Mouse (Mus musculus) midbrain, embryonic 13.5 days (tissue): ENCODE data around the gene Slc7a11. TPM values are rescaled to one million over a fixed set of nuclear protein-coding genes. Genes with fewer than 3 reads are reported as not detected.

Experiments used
- ATAC-seq: fragments of 200-750 bp; cut with Nextera tagmentation; 2 replicates; pipeline ENCODE4 v1.8.0; 2017; ENCODE audit warnings: mild to moderate bottlenecking, moderate TSS enrichment, moderate library complexity
- H3K27ac ChIP-seq: fragments of 300-500 bp; sonication (generic); 2 replicates; pipeline ENCODE4 v1.5.1; 2015; ENCODE audit warnings: inconsistent platforms, mild to moderate bottlenecking, moderate library complexity
- H3K27me3 ChIP-seq: fragments of 300-500 bp; sonication (generic); 2 replicates; pipeline ENCODE4 v1.6.1; 2015; ENCODE audit warnings: mild to moderate bottlenecking, inconsistent platforms
- H3K36me3 ChIP-seq: fragments of 300-500 bp; sonication (generic); 2 replicates; pipeline ENCODE4 v1.6.1; 2015; ENCODE audit warnings: mild to moderate bottlenecking, inconsistent platforms
- H3K4me1 ChIP-seq: fragments of 300-500 bp; sonication (generic); replicated peaks from 2 replicates; pipeline ENCODE4 v1.6.1; 2015; ENCODE audit warnings: inconsistent platforms
- H3K4me2 ChIP-seq: fragments of 300-500 bp; sonication (generic); replicated peaks from 2 replicates; pipeline ENCODE4 v1.6.1; 2015; ENCODE audit warnings: moderate library complexity, mild to moderate bottlenecking, inconsistent platforms
- H3K4me3 ChIP-seq: fragments of 300-500 bp; sonication (generic); replicated peaks from 2 replicates; pipeline ENCODE4 v1.5.1; 2015; ENCODE audit warnings: mild to moderate bottlenecking, inconsistent platforms
- H3K9ac ChIP-seq: fragments of 300-500 bp; sonication (generic); replicated peaks from 2 replicates; pipeline ENCODE4 v1.6.1; 2015; ENCODE audit warnings: mild to moderate bottlenecking, inconsistent platforms
- H3K9me3 ChIP-seq: fragments of 300-500 bp; sonication (generic); 2 replicates; pipeline ENCODE4 v1.6.1; 2016; ENCODE audit warnings: mild to moderate bottlenecking, inconsistent platforms
- WGBS: fragments of 180-500 bp; shearing (Covaris S2); methylation state at CpG from one replicate; pipeline ENCODE4 v1.1.7; 2015; 5-methylcytosine and 5-hydroxymethylcytosine counted together
- polyA plus RNA-seq: library from polyadenylated mRNA; unstranded; fragments of >200 nt; fragmentation: Nextera tagmentation; extraction: Ambion mirVana; gene quantifications from 2 replicates; pipeline ENCODE4 v1.2.1, GENCODE M21; 2015

The Slc7a11 gene
- polyA plus RNA-seq, 1 experiment from 2014 or later: 1.7 TPM

DNA sequence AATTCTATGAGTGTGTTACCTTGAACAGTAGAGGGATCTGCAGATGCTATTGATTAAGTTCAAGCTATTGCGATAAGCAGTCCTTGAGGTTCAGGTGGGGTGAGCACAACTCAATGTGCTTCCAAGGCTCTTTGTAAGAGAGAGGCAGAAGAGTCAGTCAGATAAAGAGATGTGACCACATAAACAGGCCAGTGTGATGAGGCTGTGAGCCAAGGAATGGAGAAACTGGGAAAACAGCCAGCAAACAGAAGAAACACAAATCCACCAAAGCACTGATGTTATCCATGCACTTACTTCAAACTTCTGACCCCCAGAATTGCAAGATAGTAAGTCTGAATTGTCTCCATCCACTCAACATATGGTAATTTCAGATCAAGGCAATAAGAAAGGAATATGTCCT, 99.0 kb downstream of the Slc7a11 start:
- Histone ChIP-seq H3K9ac (no peak overlapping the region), H3K36me3 (no peaks in the 10 kb centered on the region), H3K4me2 (no peak overlapping the region), H3K4me1 (no peaks in the 10 kb centered on the region), H3K27ac (no peak overlapping the region), H3K27me3 (no peaks in the 10 kb centered on the region), H3K4me3 (no peak overlapping the region), H3K9me3 (no peaks in the 10 kb centered on the region)
- ATAC-seq: no peak
- 93% methylated on average over 1 of the region's 1 CpGs for WGBS

DNA sequence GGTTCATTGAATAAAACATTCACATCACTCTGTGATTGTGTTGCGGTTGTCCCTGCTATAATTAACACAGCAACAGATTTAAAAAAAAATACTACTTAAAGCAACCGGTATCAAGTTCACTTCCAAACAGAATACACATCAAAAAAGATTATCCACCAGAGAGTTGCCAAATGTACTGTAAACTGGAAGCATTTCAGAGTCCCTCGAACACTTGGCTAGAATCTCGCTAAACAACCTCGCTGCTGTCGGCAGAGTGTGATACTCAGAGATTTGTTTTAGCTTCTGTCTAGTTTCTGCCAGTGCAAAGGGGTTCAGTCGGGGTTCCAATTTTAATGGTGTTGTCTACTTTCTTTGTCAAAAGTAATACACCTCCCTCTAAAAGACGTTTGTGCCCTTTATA, 118.9 kb downstream of the Slc7a11 start:
- no peak overlapping the region for H3K4me2 ChIP-seq
- no peak for ATAC-seq
- no peak overlapping the region for H3K4me3 ChIP-seq
- H3K36me3 ChIP-seq: no peaks in the 10 kb centered on the region
- H3K27ac ChIP-seq: no peak overlapping the region
- no peaks in the 10 kb centered on the region for H3K27me3 ChIP-seq
- no peak overlapping the region for H3K9ac ChIP-seq
- WGBS: 82% methylated on average over 8 of the region's 8 CpGs
- H3K4me1 ChIP-seq: no peaks in the 10 kb centered on the region
- no peaks in the 10 kb centered on the region for H3K9me3 ChIP-seq

DNA sequence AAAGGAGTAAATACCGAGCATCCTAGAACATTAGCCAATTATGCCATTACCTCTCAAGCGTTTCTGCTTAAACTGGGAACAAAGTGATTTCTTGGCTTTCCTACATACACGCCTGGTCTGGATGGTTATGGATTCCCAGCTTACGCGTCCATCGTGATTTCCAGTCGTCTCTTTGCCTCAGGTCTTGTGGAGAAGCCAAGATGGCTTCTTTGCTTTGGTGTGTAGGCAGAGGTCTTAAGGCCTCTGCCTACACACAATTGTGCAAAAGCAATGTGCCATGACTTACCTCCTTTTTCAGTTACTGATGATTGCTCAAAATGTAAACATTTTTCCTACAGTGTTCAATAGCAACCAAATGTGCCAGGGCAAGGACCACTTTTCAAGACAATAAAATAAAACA, 119.5 kb downstream of the Slc7a11 start:
- Histone ChIP-seq H3K4me1 (no peaks in the 10 kb centered on the region), H3K4me3 (no peak overlapping the region), H3K9me3 (no peaks in the 10 kb centered on the region), H3K27me3 (no peaks in the 10 kb centered on the region), H3K36me3 (no peaks in the 10 kb centered on the region), H3K9ac (no peak overlapping the region), H3K27ac (no peak overlapping the region), H3K4me2 (no peak overlapping the region)
- 94% methylated on average over 7 of the region's 7 CpGs for WGBS
- ATAC-seq: no peak

DNA sequence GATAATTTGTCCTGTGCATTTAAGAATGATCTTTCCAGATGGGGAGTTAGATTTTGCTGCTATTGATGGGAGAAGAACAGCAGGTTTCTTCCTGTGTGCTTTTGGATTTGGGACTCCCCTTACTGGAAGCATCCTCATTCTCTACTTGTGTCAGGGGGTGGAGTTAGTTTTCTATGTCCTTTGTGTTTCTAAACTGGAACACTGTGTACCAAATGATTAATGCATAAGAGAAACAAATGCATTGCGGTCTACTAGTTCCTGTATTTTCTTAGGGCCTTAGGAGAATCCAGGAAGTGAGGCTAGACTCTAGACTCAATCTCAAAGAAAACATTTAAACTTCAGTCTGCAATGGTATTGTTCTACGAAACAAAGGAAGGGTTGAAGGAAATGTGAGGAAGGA, 122.6 kb downstream of the Slc7a11 start:
- no peak for ATAC-seq
- Histone ChIP-seq H3K4me1 (no peaks in the 10 kb centered on the region), H3K36me3 (no peaks in the 10 kb centered on the region)

DNA sequence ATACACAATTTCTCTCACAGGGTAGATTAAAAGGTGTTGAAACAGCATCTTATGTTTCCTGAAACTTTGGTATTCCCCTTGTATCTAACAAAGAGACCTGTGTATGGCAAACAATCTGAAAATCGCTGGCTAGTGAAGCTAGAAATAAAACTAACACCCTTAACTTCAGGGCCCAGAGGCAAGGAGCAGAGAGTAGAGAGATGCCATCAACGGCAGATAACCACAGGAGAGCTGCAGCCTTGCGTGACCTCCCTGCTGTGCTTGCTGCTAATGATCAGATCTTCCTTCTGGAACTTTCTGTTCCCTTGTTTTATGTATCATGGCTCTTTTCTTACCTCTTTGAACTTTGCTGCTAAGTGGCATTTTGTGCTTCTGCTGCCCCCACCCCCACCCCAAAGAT, 125.3 kb downstream of the Slc7a11 start:
- no peak overlapping the region for H3K4me2 ChIP-seq
- no peak overlapping the region for H3K4me3 ChIP-seq
- H3K4me1 ChIP-seq: no peaks in the 10 kb centered on the region
- H3K9me3 ChIP-seq: no peaks in the 10 kb centered on the region
- no peaks in the 10 kb centered on the region for H3K36me3 ChIP-seq
- no peak for ATAC-seq
- WGBS: 61% methylated on average over 3 of the region's 3 CpGs
- H3K27me3 ChIP-seq: no peaks in the 10 kb centered on the region
- H3K9ac ChIP-seq: no peak overlapping the region
- H3K27ac ChIP-seq: no peak overlapping the region

More for the DNA sequence above, 122.6 kb downstream of the Slc7a11 start:
- Histone ChIP-seq H3K9ac (no peak overlapping the region), H3K27me3 (no peaks in the 10 kb centered on the region), H3K4me2 (no peak overlapping the region), H3K9me3 (no peaks in the 10 kb centered on the region), H3K27ac (no peak overlapping the region), H3K4me3 (no peak overlapping the region)
- WGBS: 90% methylated on average over 2 of the region's 2 CpGs

DNA sequence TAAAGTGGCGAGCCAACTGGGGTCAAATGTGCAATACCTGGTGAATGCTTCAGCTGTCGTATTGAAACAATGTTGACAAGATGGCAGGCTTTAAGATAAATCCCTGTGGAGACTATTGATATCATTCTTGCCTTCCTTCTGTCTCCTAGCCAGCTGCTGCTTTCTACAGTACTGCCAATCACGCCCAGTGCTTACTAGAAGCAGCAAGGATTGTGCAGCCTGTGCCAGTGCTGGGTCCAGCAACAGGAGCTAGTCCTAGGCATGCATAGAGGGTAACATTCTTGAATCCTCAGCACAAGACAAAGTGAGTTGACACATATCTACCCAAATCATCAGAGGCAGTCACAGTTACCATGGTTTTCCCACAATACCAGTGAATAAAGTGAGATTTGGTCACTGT, 129.6 kb downstream of the Slc7a11 start:
- WGBS: 59% methylated on average over 3 of the region's 3 CpGs
- ATAC-seq: 0 out of 2 replicates have a peak, but pooled peaks have one; percentile 63

DNA sequence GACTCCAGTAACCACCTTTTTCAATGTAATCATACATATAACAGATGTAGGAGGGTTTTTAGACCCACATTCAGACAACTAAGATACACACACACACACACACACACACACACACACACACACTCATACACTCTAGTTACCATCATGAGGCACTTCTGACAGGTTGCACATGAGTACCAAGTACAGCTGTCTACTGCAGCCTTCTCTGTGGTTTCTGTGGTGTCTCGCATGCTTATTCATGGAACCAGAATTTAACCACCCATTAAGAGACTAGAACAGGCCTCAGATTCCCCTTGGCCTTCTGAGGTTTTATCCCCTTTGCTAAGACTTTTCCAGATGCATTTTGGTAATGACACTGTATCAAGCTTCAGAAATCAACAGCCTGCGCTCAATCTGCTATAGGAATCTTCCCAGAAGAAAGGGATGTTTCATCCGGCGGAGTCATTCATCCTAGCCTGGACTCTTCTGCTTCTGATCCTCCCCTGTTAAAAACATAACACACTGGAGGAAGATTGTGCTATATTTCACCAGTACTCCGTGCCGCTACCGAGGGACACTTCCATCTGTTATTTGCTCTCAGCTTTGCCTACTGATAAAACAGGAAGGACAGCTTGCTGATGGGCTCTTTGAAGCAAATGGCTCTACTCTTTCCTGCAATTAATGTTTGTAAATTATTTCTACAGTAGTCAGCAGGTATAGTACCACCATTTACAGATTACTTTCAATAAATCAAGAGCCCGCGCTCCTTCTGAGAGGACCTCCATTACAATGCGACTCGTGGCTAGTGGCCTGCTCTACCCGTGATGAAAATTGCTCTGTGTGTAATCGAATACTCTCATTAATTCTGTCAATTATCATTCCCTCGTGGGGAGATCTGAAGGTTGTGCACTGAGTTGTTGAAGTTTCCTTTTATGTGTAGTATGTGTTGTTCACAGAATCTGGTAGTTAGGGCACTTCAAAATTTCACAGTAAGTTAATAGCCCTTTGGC, 135.8 kb downstream of the Slc7a11 start:
- H3K4me1 ChIP-seq: peaks cover 2% of the 10 kb centered on the region; the same call in 1 of the 2 replicates
- no peak overlapping the region for H3K9ac ChIP-seq
- WGBS: 75% methylated on average over 14 of the region's 14 CpGs
- H3K4me2 ChIP-seq: no peak overlapping the region
- no peaks in the 10 kb centered on the region for H3K36me3 ChIP-seq
- no peaks in the 10 kb centered on the region for H3K9me3 ChIP-seq
- no peaks in the 10 kb centered on the region for H3K27me3 ChIP-seq
- H3K4me3 ChIP-seq: no peak overlapping the region
- no peak for ATAC-seq
- no peak overlapping the region for H3K27ac ChIP-seq

More for the DNA sequence above, 129.6 kb downstream of the Slc7a11 start:
- H3K27me3 ChIP-seq: no peaks in the 10 kb centered on the region
- no peaks in the 10 kb centered on the region for H3K9me3 ChIP-seq
- no peak overlapping the region for H3K4me2 ChIP-seq
- no peaks in the 10 kb centered on the region for H3K36me3 ChIP-seq
- no peak overlapping the region for H3K4me3 ChIP-seq
- H3K9ac ChIP-seq: no peak overlapping the region
- no peak overlapping the region for H3K27ac ChIP-seq
- H3K4me1 ChIP-seq: no peaks in the 10 kb centered on the region

DNA sequence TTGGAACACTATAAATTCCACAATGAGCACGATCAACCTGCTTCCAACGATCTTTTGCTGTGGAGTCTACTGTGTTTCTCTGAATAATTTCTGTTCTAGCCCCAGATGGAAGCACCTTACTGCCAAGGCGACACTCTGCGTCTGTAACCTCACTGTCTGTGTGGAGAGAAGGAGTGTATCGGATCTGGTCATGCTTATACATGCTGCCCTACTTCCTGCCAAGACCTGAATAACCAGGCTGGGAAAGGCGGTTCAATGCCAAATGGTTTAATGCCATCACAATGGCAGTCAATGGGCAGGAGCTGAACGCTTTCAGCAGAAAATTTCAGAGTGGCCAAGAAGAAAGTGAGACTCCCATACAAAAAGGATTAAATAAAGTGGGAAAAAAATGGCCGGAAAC, 137.1 kb downstream of the Slc7a11 start:
- no peaks in the 10 kb centered on the region for H3K27me3 ChIP-seq
- H3K9me3 ChIP-seq: no peaks in the 10 kb centered on the region
- peaks cover 2% of the 10 kb centered on the region; the same call in 1 of the 2 replicates for H3K4me1 ChIP-seq
- 67% methylated on average over 8 of the region's 8 CpGs for WGBS
- H3K4me3 ChIP-seq: no peak overlapping the region
- no peaks in the 10 kb centered on the region for H3K36me3 ChIP-seq
- H3K9ac ChIP-seq: no peak overlapping the region
- no peak overlapping the region for H3K27ac ChIP-seq
- H3K4me2 ChIP-seq: no peak overlapping the region
- ATAC-seq: no peak

DNA sequence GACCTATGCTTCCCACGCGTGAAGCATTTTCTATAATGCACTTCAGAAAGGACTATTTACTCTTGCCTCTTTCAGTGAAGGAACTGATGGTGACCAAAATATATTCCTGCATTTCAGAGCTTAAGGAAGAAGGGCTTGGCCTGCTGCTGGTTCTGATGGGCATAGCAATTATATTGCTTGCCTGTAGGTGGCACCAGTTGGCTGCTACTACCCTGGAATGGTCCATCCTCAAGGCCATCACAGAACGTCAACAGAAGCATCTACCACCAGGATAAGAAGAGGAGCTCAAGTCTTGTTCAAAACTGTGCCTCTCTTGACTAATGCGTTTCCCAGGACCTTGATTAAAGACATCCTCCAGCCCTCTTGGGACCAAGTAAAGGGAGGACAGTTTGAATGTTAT, 139.3 kb downstream of the Slc7a11 start:
- Histone ChIP-seq H3K27me3 (no peaks in the 10 kb centered on the region), H3K36me3 (no peaks in the 10 kb centered on the region), H3K4me1 (peaks cover 13% of the 10 kb centered on the region), H3K4me2 (no peak overlapping the region), H3K9me3 (no peaks in the 10 kb centered on the region), H3K9ac (no peak overlapping the region), H3K4me3 (no peak overlapping the region), H3K27ac (no peak overlapping the region)
- no peak for ATAC-seq
- 54% methylated on average over 4 of the region's 4 CpGs for WGBS

DNA sequence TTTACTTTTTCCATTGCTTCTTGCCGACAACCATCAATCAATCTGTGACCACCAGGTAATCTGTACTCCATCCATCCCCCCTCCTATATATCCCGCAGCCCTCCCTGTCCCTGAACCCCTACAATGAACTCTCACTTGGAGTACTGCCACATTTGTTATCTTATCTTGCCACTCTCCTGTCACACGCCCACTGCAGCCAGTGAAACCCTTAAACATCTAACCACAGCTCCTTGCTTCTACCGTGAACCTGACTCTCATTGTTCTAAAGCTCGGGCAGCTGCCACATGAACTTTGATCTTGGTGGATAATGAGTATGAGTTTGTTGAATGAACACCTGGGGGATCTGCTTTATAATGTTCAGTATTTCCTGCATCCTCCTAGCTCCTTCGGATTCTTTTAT, 140.8 kb downstream of the Slc7a11 start:
- Histone ChIP-seq H3K4me2 (no peak overlapping the region), H3K27ac (no peak overlapping the region), H3K4me1 (peaks cover 13% of the 10 kb centered on the region), H3K27me3 (no peaks in the 10 kb centered on the region), H3K36me3 (no peaks in the 10 kb centered on the region), H3K9ac (no peak overlapping the region), H3K9me3 (no peaks in the 10 kb centered on the region), H3K4me3 (no peak overlapping the region)
- ATAC-seq: no peak
- WGBS: 72% methylated on average over 6 of the region's 6 CpGs

DNA sequence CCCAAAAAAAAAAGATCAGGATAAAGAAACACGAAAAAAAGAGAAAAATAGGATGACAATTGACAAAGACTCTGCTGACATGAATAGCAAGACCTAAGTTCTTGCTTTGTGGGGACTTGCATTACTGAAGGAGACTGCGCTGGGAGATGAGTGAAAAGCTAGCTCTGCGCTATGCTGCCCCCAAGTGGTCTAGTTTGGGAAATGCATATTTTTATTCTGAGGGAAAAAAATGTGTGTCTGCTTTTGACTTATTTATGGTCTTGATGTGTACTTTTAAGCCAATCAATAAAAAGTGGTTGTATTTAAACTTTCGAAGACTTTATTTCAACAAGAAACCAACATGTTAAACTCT, 142.5 kb downstream of the Slc7a11 start:
- no peaks in the 10 kb centered on the region for H3K27me3 ChIP-seq
- H3K9ac ChIP-seq: no peak overlapping the region
- H3K4me1 ChIP-seq: peaks cover 10% of the 10 kb centered on the region
- H3K4me3 ChIP-seq: no peak overlapping the region
- WGBS: 4% methylated on average over 4 of the region's 4 CpGs
- no peaks in the 10 kb centered on the region for H3K9me3 ChIP-seq
- ATAC-seq: peak; percentile 69; the same call in 1 of the 2 replicates
- no peak overlapping the region for H3K4me2 ChIP-seq
- H3K27ac ChIP-seq: no peak overlapping the region
- H3K36me3 ChIP-seq: no peaks in the 10 kb centered on the region

DNA sequence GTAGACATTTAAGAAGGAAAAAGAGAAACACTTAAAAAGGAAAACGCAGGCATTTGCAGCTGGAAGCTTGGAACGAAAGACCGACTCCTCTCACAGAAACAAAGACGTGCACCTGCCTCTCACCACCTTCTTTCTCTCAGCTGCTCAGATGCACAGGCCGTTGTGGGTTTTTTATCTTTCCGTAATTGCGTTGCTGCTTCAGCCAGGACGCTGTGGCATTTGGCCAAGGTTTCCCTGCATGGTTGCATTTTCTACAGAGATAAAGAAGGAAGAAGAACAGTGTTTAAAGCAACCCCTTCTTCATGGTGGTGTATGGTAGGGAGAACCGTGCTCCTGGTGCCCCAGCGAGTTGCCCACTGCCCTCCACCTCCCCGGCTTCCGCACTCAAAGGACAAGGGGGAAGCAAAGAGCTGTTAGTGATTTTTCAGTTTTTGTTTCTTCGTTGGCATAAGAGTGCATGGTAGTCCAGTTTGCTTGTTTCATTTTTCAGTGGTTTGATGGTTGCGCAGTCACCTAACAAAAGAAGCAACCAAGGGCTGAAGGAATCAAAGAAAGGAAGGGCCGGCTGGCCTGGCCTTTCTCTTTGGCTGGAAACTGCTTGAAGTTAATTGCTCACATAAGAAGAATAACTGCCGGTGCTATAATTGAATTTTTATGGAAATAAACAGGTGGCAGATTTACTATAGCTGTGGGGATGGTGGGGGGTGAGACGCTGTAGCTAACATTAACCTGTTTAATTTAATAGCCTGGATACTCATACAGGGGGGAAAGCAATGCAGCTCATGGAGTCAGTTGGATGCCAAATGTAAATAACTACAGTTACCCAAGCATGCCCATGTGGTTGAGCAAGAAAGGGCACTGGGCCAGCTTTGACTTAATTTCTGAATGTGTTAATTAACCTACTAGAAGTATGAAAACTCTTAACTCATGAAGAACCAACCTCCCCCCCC, 143.1 kb downstream of the Slc7a11 start:
- H3K27ac ChIP-seq: peak overlapping the region; percentile 53
- 59% methylated on average over 17 of the region's 17 CpGs for WGBS
- no peak overlapping the region for H3K9ac ChIP-seq
- H3K4me2 ChIP-seq: 0 out of 2 replicates have a peak overlapping the region, but pooled peaks have one; percentile 3
- H3K4me1 ChIP-seq: peaks cover 10% of the 10 kb centered on the region
- no peaks in the 10 kb centered on the region for H3K9me3 ChIP-seq
- peak; percentile 79 for ATAC-seq
- no peak overlapping the region for H3K4me3 ChIP-seq
- no peaks in the 10 kb centered on the region for H3K36me3 ChIP-seq
- H3K27me3 ChIP-seq: no peaks in the 10 kb centered on the region
